Comparison of ENCODE assay signal across 9 mouse cellular contexts in genomic region chr16:8686871-8687535, GRCm38 (mm10). TPM values are rescaled to one million over a fixed set of nuclear protein-coding genes. Genes with fewer than 3 reads are reported as not detected.
A peak's percentile ranks its signal among the peaks of the same experiment; 100 is the strongest.
DNase-seq lines count a peak whose midpoint lies in the region; ATAC-seq lines count a peak whose summit lies in the region.
"Had no signal": no experiment of that assay in that cellular context is flagged by ENCODE, and none has a peak within 500 bp of the region (broad histone marks: within the 10 kb centered on the region; RNA-seq: fewer than 3 reads in every experiment).

No protein-coding gene starts in this region.

- peak; percentile 29; the same call in 1 of the 2 replicates for ATAC-seq in heart, embryonic 15.5 days (replicated peaks; ENCODE audit: insufficient number of reproducible peaks, insufficient read depth, low FRiP score, low read depth)
- ATAC-seq in monocyte, adult 5-6 weeks (replicated peaks; ENCODE audit: insufficient number of reproducible peaks, low FRiP score, low TSS enrichment, poor library complexity, severe bottlenecking), result no peak

- no peak overlapping the region; the same call in 1 of the 2 replicates for H3K9ac ChIP-seq in heart, embryonic 15.5 days

- H3K4me1 ChIP-seq in heart, embryonic 15.5 days (replicated peaks), result peaks cover 12% of the 10 kb centered on the region
- peaks cover 39% of the 10 kb centered on the region for H3K4me1 ChIP-seq in megakaryocyte, embryonic 14.5 days

- intact Hi-C loops in heart, postnatal 36 days (cut with DNase I), result loop anchor here (1.0 kb wide), 2 partner anchors 82 to 182 kb away; no protein-coding TSS in a partner anchor

- no peak overlapping the region for H3K4me2 ChIP-seq in heart, embryonic 15.5 days

- no peaks in the 10 kb centered on the region for H3K27me3 ChIP-seq in heart, embryonic 15.5 days
- H3K27me3 ChIP-seq in megakaryocyte, embryonic 14.5 days (replicated peaks), result no peaks in the 10 kb centered on the region

- no peaks in the 10 kb centered on the region for H3K9me3 ChIP-seq in heart, embryonic 15.5 days (replicated peaks)
- no peaks in the 10 kb centered on the region for H3K9me3 ChIP-seq in megakaryocyte, embryonic 14.5 days

- H3K27ac ChIP-seq in heart, embryonic 15.5 days, result no peak overlapping the region

- no peak overlapping the region for H3K4me3 ChIP-seq in heart, embryonic 15.5 days
- H3K4me3 ChIP-seq in megakaryocyte, embryonic 14.5 days (replicated peaks), result peak overlapping the region; percentile 15

- peak; percentile 93 for DNase-seq in heart, adult 11 months
- DNase-seq in heart, postnatal 36 days, result no peak
- DNase-seq in MEL-GATA-1-ER (ENCODE audit: extremely low read depth, low read depth) (peak; percentile 41), adipocyte (ENCODE audit: low spot score) (no peak)
- DNase-seq in kidney, postnatal 4 days, result no peak

- peaks cover 31% of the 10 kb centered on the region for H3K36me3 ChIP-seq in heart, embryonic 15.5 days
- peaks cover 71% of the 10 kb centered on the region for H3K36me3 ChIP-seq in megakaryocyte, embryonic 14.5 days (replicated peaks; ENCODE audit: low read length)

- 50% methylated on average over 11 of the region's 11 CpGs for WGBS in heart, embryonic 15.5 days

RNA-seq across cellular contexts. Expression of gene Gm5767, which starts 6.4 kb away (rescaled TPM):
- total RNA-seq in heart, postnatal 36 days (2021), result not detected
- polyA plus RNA-seq in heart, embryonic 15.5 days (2015; fragmentation: Nextera tagmentation; extraction: Ambion mirVana), result not detected in 2 replicates
- not detected in 2 replicates for polyA plus RNA-seq in megakaryocyte, embryonic 14.5 days (2012; ENCODE audit: insufficient read depth, low replicate concordance)
- total RNA-seq in monocyte, adult 5-6 weeks (2017), result 2.6 TPM in 1 of 3 replicates, not detected in the others
- total RNA-seq: neutrophil, adult 5-6 weeks had no signal

RNA-seq across cellular contexts. Expression of gene Carhsp1, which starts 15.0 kb away (rescaled TPM):
- 10 to 100 TPM; 16.9 to 18.0 TPM for total RNA-seq in heart, postnatal 36 days (2021)
- polyA plus RNA-seq in heart, embryonic 15.5 days (2015; fragmentation: Nextera tagmentation; extraction: Ambion mirVana), result 71.1 and 82.7 TPM in 2 replicates
- polyA plus RNA-seq in megakaryocyte, embryonic 14.5 days (2012; ENCODE audit: insufficient read depth, low replicate concordance), result 7.1 and 8.5 TPM in 2 replicates
- 21.1 to 24.1 TPM (median 21.4 TPM) in 3 replicates for total RNA-seq in monocyte, adult 5-6 weeks (2017)

RNA-seq across cellular contexts. Expression of gene Tmem186, which starts 49.5 kb away (rescaled TPM):
- total RNA-seq in heart, postnatal 36 days (2021), result 10 to 100 TPM; 16.7 to 16.8 TPM
- polyA plus RNA-seq in heart, embryonic 15.5 days (2015; fragmentation: Nextera tagmentation; extraction: Ambion mirVana), result 14.9 and 18.4 TPM in 2 replicates
- polyA plus RNA-seq in megakaryocyte, embryonic 14.5 days (2012; ENCODE audit: insufficient read depth, low replicate concordance), result 1.3 and 2.5 TPM in 2 replicates
- total RNA-seq in monocyte, adult 5-6 weeks (2017), result 5.5 to 11.7 TPM (median 8.6 TPM) in 3 replicates

RNA-seq across cellular contexts. Expression of gene Pmm2, which starts 49.5 kb away (rescaled TPM):
- 10 to 100 TPM; 33.5 to 36.0 TPM for total RNA-seq in heart, postnatal 36 days (2021)
- polyA plus RNA-seq in heart, embryonic 15.5 days (2015; fragmentation: Nextera tagmentation; extraction: Ambion mirVana), result 34.9 and 39.1 TPM in 2 replicates
- polyA plus RNA-seq in megakaryocyte, embryonic 14.5 days (2012; ENCODE audit: insufficient read depth, low replicate concordance), result 5.6 and 29.3 TPM in 2 replicates
- 54.1 to 79.6 TPM (median 75.7 TPM) in 3 replicates for total RNA-seq in monocyte, adult 5-6 weeks (2017)

Comparison
In these comparisons a context has a peak if more than half of its experiments do, and no peak if none do; other contexts are left out.
1. DNase-seq: peak in heart, adult 11 months (single experiment) and MEL-GATA-1-ER (single experiment); none in heart, postnatal 36 days (0 of 2), adipocyte (single experiment) and kidney, postnatal 4 days (0 of 2).